Mouse (Mus musculus) heart, postnatal 4 days (tissue): Measurements from ENCODE around the gene Fancb. TPM values are rescaled to one million over a fixed set of nuclear protein-coding genes. Genes with fewer than 3 reads are reported as not detected.
A peak's percentile ranks its signal among the peaks of the same experiment; 100 is the strongest.

ENCODE experiments used
- DNase-seq: peaks from one replicate; pipeline ENCODE4 v3.0.0; 2021
- total RNA-seq, 2 experiments: library from RNA; stranded (reverse); gene quantifications; 2 replicates each; pipeline ENCODE4 v1.2.3; 2021

Fancb gene
- 1 to 10 TPM; 2.1 to 2.5 TPM for total RNA-seq

DNA sequence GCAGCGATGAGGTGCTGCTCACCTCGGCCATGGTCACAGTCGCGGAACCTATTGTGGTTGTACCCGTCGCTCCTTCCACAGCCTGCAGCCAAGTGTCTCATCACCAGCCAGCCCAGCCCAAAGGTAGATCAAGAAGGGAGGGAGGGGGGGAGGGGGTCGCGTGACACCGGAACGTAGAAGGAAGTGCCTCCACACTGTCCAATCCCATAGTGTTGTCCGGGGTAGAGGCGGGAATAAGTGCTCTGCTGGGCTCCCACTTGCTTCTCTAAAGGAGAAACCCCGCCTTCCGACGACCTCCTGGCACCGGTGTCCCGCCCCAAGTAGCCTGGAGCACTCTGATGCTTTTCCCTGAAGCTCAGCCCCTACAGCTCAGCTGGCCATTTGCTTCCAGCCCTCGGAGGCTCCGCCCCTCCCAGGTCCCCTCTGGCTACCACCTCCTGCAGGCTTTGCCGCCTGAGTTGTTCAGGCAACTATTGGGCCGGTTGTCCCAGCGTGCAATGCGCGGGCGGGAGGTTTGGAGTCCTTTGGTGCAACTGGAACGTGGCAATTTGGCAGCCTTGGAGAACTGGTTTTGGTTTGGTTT is at the start of gene Fancb, which contains the start of gene Mospd2:
Fancb (plus strand) TSS at position 400 of the 583 bp plus-strand sequence.
Mospd2 (minus strand) TSS at position 183 of the 583 bp plus-strand sequence.
- DNase-seq: peak; percentile 86

DNA sequence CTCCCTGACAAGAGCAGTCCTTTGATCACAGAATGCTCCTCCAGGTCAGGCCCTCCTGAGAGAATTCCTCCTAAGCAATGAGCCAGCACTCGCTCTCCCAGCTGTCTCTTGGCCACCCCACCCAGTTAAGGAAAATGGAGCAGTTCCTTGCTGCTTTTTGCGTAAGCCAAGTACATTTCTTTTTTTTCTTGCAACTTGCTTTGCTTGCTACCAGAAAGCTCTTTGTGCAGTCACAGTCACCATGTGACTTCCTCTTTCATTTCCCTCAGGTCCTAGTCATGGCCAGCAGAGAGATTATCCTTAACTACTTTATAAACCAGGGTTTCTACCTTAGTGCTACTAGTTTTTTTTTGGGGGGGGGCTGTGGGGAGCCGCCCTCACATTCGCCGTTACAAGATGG is 38.9 kb upstream of the Fancb start:
- no peak for DNase-seq

- no peak for DNase-seq
Measured at GRCm38 (mm10) chrX:164951858-164952576, 28.4 kb upstream of the Fancb start.

DNA sequence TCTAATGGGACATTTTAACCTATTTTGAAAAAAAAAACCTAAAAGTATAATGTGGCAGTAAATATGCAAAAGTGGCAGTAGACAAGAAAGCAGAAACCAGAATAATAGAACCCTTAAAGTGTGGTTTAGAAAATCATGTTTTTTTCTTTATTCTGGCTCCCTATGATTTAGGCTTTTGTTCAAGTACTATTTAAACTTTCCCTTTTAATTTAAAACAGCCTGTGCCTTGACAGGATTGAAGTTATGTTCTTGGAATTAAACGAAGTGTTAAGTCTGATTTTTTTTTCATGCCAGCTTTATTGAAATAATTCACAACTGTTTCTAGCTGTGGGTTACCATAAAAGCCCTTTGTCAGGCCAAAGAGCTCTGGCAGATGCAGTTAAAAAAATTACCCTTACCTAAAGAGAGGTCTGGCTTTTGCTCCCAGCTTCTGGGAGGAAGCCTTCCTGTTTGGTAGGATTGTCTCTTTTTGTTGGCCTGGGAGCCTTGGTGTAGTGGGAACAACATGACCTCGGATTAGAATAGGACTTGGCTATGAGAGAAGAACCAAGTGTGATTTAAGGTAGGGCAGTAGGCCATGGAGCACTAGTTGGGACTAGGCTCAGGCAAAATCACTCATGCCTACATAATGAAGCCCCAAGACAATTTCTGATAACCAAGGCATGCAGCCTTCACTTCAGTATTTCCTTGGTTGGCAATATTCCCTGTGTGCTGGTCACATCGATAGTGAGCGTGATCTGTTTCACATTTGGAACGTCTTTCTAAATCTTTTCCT is 27.6 kb upstream of the Fancb start:
- no peak for DNase-seq

GRCm38 (mm10) chrX:164965750-164966448 is 14.5 kb upstream of the Fancb start:
- no peak for DNase-seq

DNA sequence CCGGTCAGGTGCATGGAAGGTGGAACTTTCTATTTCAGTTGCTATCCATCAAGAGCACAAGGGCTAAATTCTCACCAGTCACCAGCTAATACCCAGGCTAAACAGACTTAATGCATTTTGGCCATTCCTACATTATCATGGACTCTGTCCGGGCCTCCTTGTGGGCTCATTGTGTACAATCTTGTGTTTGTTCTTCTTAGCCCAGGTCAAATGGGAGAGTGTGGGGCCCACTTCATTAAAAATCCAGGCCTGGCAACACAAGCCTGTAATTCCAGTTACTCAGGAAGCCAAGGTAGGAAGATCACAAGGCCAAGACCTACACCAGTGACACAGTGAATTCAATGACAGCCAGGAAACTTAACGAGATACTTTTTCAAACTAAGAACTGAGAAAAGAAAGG is 9.2 kb upstream of the Fancb start:
- DNase-seq: no peak

- no peak for DNase-seq
Measured at GRCm38 (mm10) chrX:164978866-164979265, 1.5 kb upstream of the Fancb start.

GRCm38 (mm10) chrX:165003141-165003540 is 22.7 kb downstream of the Fancb start:
- peak; percentile 14 for DNase-seq

- DNase-seq: no peak
Measured at GRCm38 (mm10) chrX:165004779-165005324, 24.5 kb downstream of the Fancb start, which contains the start of gene Gm17604. TSS of gene Gm17604 (minus strand) at chrX:165004829.

Other genes starting within 250 kb of the Fancb start
- gene Mospd2, start 217 bp upstream of the Fancb start, total RNA-seq: 10 to 100 TPM; 15.0 to 16.6 TPM
- not detected for gene Gm17604, start 24.2 kb downstream of the Fancb start, total RNA-seq